Mouse (Mus musculus) forebrain, embryonic 15.5 days (tissue): ENCODE measurements around the gene Gcfc2. TPM values are rescaled to one million over a fixed set of nuclear protein-coding genes. Genes with fewer than 3 reads are reported as not detected.

ENCODE experiments used
- ATAC-seq: fragments of 200-750 bp; cut with Nextera tagmentation; replicated peaks from 2 replicates; pipeline ENCODE4 v1.8.0; 2017; ENCODE audit warnings: mild to moderate bottlenecking, moderate TSS enrichment, moderate library complexity
- H3K27ac ChIP-seq: fragments of 300-500 bp; sonication (generic); replicated peaks from 2 replicates; pipeline ENCODE4 v1.5.1; 2015; ENCODE audit warnings: mild to moderate bottlenecking, inconsistent platforms
- H3K27me3 ChIP-seq: fragments of 300-500 bp; sonication (generic); 2 replicates; pipeline ENCODE4 v1.6.1; 2015; ENCODE audit warnings: inconsistent platforms
- H3K36me3 ChIP-seq: fragments of 300-500 bp; sonication (generic); 2 replicates; pipeline ENCODE4 v1.6.1; 2015; ENCODE audit warnings: mild to moderate bottlenecking, inconsistent platforms
- H3K4me1 ChIP-seq: fragments of 300-500 bp; sonication (generic); 2 replicates; pipeline ENCODE4 v1.6.1; 2015; ENCODE audit warnings: inconsistent platforms
- H3K4me2 ChIP-seq: fragments of 300-500 bp; sonication (generic); replicated peaks from 2 replicates; pipeline ENCODE4 v1.6.1; 2015; ENCODE audit warnings: mild to moderate bottlenecking, inconsistent platforms
- H3K4me3 ChIP-seq: fragments of 300-500 bp; sonication (generic); 2 replicates; pipeline ENCODE4 v1.5.1; 2015; ENCODE audit warnings: mild to moderate bottlenecking, inconsistent platforms
- H3K9ac ChIP-seq: fragments of 300-500 bp; sonication (generic); replicated peaks from 2 replicates; pipeline ENCODE4 v1.6.1; 2015; ENCODE audit warnings: mild to moderate bottlenecking, inconsistent platforms
- H3K9me3 ChIP-seq: fragments of 300-500 bp; sonication (generic); 2 replicates; pipeline ENCODE4 v1.6.1; 2016; ENCODE audit warnings: inconsistent platforms
- WGBS: fragments of 180-500 bp; shearing (Covaris S2); methylation state at CpG from one replicate; pipeline ENCODE4 v1.1.7; 2015; ENCODE audit warnings: mixed read lengths; 5-methylcytosine and 5-hydroxymethylcytosine counted together
- polyA plus RNA-seq: library from polyadenylated mRNA; unstranded; fragments of >200 nt; fragmentation: Nextera tagmentation; extraction: Ambion mirVana; gene quantifications from 2 replicates; pipeline ENCODE4 v1.2.1, GENCODE M21; 2015

Gcfc2 gene
- polyA plus RNA-seq, 1 experiment from 2014 or later, result 9.4 TPM

DNA sequence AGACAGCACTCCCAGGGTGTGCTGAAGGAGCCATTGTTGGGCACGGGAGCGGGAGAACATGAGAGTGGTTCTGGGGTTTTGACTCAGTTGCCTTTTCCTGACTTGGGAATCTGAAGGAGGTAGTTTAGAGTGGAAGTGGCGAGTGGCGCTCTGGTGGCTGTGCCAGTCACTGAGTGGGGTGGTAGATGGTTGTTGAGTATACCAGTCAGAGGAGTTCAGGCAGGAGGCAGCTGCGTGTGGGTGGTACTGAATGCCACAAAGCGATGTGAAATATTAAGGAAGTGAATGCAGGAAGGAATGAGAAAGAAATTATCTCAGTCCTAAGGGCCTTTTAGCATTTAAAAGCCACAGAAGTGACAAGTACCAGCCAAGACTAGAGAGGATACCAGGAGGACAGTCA lies 23.4 kb downstream of the Gcfc2 start:
- H3K36me3 ChIP-seq, result peaks cover 84% of the 10 kb centered on the region
- no peak overlapping the region for H3K9ac ChIP-seq
- no peaks in the 10 kb centered on the region for H3K27me3 ChIP-seq
- no peaks in the 10 kb centered on the region for H3K4me1 ChIP-seq
- no peak overlapping the region for H3K4me2 ChIP-seq
- 96% methylated on average over 6 of the region's 6 CpGs for WGBS
- H3K9me3 ChIP-seq, result no peaks in the 10 kb centered on the region
- H3K4me3 ChIP-seq, result no peak overlapping the region
- no peak for ATAC-seq
- no peak overlapping the region for H3K27ac ChIP-seq

DNA sequence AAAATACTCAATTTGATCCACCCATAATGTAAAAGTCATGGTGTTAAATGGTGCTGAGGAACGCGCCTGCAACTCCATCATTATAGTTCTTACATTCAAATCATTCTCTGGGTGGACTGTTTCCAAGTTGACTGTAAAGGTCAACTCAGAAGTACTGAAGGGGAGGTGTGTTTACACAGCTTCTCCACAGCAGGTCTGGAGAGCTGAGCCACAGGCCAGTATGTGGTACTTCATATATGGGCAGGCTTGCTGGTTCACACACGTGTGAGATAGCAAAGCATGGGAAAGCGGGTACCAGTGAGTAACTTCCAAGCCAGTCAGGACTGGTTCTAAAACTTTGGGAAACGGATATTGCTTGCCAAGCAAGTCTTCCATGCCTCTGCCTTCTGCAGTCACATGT lies 31.7 kb downstream of the Gcfc2 start:
- H3K9ac ChIP-seq, result no peak overlapping the region
- H3K4me1 ChIP-seq, result no peaks in the 10 kb centered on the region
- H3K9me3 ChIP-seq, result no peaks in the 10 kb centered on the region
- H3K4me3 ChIP-seq, result no peak overlapping the region
- peaks cover 70% of the 10 kb centered on the region for H3K36me3 ChIP-seq
- ATAC-seq, result no peak
- no peaks in the 10 kb centered on the region for H3K27me3 ChIP-seq
- H3K4me2 ChIP-seq, result no peak overlapping the region
- no peak overlapping the region for H3K27ac ChIP-seq
- 93% methylated on average over 5 of the region's 5 CpGs for WGBS

DNA sequence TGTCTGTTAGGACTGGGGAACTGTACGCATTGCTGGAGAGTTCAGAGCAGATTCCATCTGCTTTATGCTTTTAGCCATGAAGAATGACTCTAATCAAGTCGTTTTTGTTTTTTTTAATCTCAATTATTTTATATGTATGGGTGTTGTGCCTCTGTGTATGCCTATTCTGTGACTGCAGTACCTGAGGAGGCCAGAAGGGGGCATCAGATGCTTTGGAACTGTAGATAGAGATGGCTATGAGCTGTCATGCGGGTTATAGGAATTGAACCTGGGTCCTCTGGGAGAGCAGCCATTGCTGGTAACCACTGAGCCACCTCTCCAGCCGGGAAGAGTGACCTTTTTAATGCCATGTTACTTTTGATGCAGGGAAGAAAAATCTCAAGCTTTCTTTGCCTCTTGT lies 32.9 kb downstream of the Gcfc2 start:
- Histone ChIP-seq H3K36me3 (peaks cover 72% of the 10 kb centered on the region), H3K9me3 (no peaks in the 10 kb centered on the region), H3K4me3 (no peak overlapping the region), H3K4me1 (no peaks in the 10 kb centered on the region), H3K9ac (no peak overlapping the region), H3K27ac (no peak overlapping the region), H3K4me2 (no peak overlapping the region), H3K27me3 (no peaks in the 10 kb centered on the region)
- ATAC-seq, result no peak
- 95% methylated on average over 4 of the region's 4 CpGs for WGBS

DNA sequence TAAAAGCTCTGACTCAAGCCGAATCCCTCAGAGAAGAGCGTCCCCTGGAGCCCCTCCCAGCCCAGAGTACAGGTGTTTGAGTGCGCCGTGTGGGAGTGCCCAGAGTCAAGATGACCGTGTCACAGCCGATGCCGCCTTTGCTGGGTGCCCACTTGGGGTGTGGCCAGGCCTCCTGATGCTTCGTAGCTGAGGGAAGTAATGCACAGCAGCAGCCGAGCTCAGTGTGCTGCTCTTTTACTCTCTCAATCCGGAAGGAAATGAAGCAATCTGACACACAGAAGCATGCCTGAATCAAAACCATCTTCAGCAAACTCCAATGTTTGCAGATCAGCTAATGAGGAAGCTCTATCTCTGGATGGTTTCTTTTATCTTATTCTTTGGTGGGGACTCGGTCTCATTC lies 34.5 kb downstream of the Gcfc2 start:
- Histone ChIP-seq H3K9me3 (no peaks in the 10 kb centered on the region), H3K4me1 (no peaks in the 10 kb centered on the region), H3K9ac (no peak overlapping the region), H3K27me3 (no peaks in the 10 kb centered on the region), H3K4me2 (no peak overlapping the region), H3K4me3 (no peak overlapping the region), H3K27ac (no peak overlapping the region), H3K36me3 (peaks cover 73% of the 10 kb centered on the region)
- WGBS, result 92% methylated on average over 11 of the region's 11 CpGs
- ATAC-seq, result no peak

DNA sequence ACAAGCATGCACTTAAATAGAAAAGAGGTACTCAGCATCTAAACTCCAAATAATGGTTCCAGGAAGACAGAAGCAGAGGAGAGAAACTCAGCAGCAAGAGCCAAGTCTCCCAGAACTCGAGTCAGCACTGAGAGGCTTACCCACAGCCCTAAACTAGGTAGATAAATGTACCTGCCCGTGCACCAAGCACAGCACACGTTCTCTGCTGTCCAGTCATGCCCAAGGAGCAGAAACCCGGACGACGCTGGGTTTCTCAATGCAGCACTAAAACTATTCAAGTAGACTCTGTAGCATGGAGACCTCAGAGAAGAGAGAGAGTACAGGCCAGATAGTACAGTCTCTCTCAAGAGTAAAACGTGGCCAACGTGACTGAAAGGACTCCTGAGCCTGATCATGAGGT lies 36.4 kb downstream of the Gcfc2 start:
- 93% methylated on average over 8 of the region's 8 CpGs for WGBS
- peaks cover 79% of the 10 kb centered on the region for H3K36me3 ChIP-seq
- H3K4me2 ChIP-seq, result no peak overlapping the region
- H3K27ac ChIP-seq, result no peak overlapping the region
- H3K9me3 ChIP-seq, result no peaks in the 10 kb centered on the region
- H3K9ac ChIP-seq, result no peak overlapping the region
- ATAC-seq, result no peak
- H3K4me1 ChIP-seq, result peaks cover 6% of the 10 kb centered on the region
- no peak overlapping the region for H3K4me3 ChIP-seq
- H3K27me3 ChIP-seq, result no peaks in the 10 kb centered on the region

DNA sequence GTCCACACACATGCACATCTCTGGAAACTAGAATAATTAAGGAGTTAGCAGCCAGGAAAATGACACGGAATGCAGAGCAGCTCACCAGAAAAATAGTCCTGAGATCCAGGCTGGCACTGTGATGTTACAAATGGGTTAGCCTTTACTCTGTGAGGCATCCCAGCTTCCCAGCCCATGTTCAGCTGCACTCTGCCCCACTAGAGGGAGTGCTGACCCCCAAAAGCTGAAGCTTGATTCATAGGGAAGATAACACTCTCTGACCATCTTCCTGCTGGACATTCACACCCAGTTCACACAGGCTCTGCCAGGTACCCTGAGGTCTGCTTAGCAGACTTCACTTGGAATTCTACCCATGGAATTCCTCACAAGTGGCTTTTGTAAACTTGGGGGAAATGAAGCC lies 36.8 kb downstream of the Gcfc2 start:
- H3K36me3 ChIP-seq, result peaks cover 78% of the 10 kb centered on the region
- H3K4me3 ChIP-seq, result no peak overlapping the region
- peaks cover 10% of the 10 kb centered on the region for H3K4me1 ChIP-seq
- no peak overlapping the region for H3K4me2 ChIP-seq
- no peaks in the 10 kb centered on the region for H3K9me3 ChIP-seq
- H3K27ac ChIP-seq, result no peak overlapping the region
- ATAC-seq, result no peak
- H3K9ac ChIP-seq, result no peak overlapping the region
- H3K27me3 ChIP-seq, result no peaks in the 10 kb centered on the region
- 78% methylated on average over 1 of the region's 1 CpGs for WGBS

DNA sequence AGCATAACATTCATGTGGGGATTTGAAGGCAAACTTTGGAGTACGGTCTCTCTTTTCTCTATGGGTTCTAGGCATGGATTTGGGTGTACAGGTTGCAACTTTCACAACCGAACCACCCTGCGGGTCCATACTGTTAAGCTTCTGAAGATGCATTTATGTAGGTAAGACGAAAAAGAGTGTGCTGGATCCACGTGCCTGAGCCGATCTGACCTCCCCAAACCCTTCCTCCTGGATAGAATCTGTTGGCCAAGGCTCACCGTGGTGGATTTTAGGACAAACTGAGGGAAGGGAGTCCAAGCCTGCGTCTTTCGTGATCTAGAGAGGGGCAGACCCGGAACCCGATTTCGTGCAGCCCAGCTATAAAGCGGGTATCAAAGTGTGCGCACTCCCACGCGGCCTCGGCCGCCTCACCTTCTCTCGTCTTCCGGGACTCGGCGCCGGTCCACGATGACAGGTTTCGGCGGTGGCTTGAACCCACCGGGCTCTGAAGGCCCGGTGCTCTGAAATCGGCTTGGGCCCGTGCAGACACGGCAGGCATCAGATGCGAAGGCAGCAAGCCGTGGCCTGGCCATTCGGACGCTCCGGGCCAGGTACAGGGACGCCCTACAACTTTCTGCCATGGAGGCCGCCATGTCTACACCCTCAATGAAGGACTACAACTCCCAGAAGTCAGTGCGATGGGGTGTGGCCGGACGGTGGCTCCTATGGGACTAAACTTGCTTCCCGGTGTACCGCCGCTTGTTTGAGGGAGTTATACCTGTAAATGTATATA lies 42.0 kb downstream of the Gcfc2 start, which contains the start of gene Mrpl19:
Gene Mrpl19, minus strand, starts transcription at position 663 of the 772 bp plus-strand sequence.
- H3K4me3 ChIP-seq, result peak within 1 kb of the TSS; percentile 80
- peaks cover 32% of the 10 kb centered on the region for H3K36me3 ChIP-seq
- peak within 1 kb of the TSS; percentile 70 for H3K9ac ChIP-seq
- H3K27ac ChIP-seq, result no peak within 1 kb of the TSS
- H3K4me1 ChIP-seq, result peaks cover 10% of the 10 kb centered on the region
- H3K4me2 ChIP-seq, result peak within 1 kb of the TSS; percentile 62
- H3K27me3 ChIP-seq, result no peaks in the 10 kb centered on the region
- H3K9me3 ChIP-seq, result no peaks in the 10 kb centered on the region
- WGBS, result under 1% methylated on average over 44 of the region's 44 CpGs
- ATAC-seq, result peak; percentile 99

DNA sequence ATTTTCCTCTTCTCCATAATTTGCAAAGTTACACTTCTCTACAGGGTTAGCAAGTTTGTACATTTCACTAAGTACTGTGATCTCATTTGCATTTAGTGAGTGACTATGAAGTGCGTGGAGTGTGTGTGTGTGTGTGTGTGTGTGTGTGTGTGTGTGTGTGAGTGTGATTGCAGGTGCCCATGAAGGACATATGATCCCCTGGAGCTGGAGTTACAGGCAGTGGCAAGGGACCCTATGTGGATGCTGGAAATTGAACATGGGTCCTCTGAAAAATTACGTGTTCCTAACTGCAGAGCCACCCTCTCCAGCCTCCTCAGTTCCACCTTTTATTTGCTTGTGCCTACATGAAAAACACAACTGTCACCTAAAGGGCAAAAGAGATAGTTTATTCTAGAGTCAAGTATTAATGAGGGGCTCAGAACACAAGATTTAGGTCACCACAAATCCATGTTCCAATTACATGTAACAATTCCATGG lies 42.6 kb downstream of the Gcfc2 start:
- H3K4me1 ChIP-seq, result peaks cover 10% of the 10 kb centered on the region
- H3K36me3 ChIP-seq, result peaks cover 26% of the 10 kb centered on the region
- H3K4me2 ChIP-seq, result peak overlapping the region; percentile 62
- no peak overlapping the region for H3K27ac ChIP-seq
- 46% methylated on average over 2 of the region's 2 CpGs for WGBS
- peak overlapping the region; percentile 80 for H3K4me3 ChIP-seq
- H3K9me3 ChIP-seq, result no peaks in the 10 kb centered on the region
- no peak overlapping the region for H3K9ac ChIP-seq
- H3K27me3 ChIP-seq, result no peaks in the 10 kb centered on the region
- ATAC-seq, result no peak

DNA sequence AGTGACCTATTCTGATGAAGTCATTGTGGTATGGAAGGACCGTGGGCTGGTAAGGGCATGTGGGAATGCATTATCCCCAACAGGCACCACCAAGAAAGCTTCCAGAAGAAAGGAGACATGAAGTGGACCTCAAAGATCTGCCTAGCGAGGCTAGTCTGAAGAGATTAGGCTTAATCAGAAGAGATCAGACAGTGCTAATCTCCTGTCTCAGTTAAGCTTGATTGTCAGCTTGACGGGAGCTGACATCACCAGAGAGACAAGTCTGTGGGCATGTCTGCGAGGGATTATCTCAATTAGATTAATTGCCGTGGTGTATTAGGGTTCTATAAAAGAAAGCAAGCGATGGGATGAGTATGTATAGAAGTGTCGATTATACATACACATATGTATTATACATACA lies 47.7 kb downstream of the Gcfc2 start:
- ATAC-seq, result no peak
- WGBS, result 38% methylated on average over 7 of the region's 7 CpGs
- Histone ChIP-seq H3K4me1 (no peaks in the 10 kb centered on the region), H3K27ac (no peak overlapping the region), H3K27me3 (no peaks in the 10 kb centered on the region), H3K4me2 (no peak overlapping the region), H3K9me3 (no peaks in the 10 kb centered on the region), H3K4me3 (no peak overlapping the region), H3K9ac (no peak overlapping the region), H3K36me3 (no peaks in the 10 kb centered on the region)

DNA sequence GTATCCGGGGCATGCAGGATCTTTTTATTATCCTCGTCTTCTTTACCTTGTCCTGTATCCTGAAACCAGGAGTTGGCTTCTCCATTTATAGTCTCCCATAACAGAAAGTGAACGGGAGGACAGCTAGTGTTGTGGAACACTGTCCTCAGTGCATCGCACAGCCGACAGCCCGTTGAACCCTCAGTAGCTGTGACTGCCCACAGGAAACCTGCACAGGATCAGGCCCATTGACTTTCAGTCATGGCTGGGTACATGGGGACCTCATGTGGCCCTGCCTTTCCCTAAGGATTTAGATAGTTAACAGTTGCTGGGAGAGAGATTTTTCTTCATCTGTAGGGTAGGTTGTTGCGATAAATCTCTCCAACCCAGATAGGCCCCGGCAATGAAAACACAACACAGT lies 49.1 kb downstream of the Gcfc2 start:
- no peaks in the 10 kb centered on the region for H3K9me3 ChIP-seq
- 88% methylated on average over 8 of the region's 8 CpGs for WGBS
- no peaks in the 10 kb centered on the region for H3K36me3 ChIP-seq
- H3K4me3 ChIP-seq, result no peak overlapping the region
- no peak overlapping the region for H3K27ac ChIP-seq
- no peak overlapping the region for H3K4me2 ChIP-seq
- H3K4me1 ChIP-seq, result no peaks in the 10 kb centered on the region
- H3K27me3 ChIP-seq, result no peaks in the 10 kb centered on the region
- no peak overlapping the region for H3K9ac ChIP-seq
- no peak for ATAC-seq

DNA sequence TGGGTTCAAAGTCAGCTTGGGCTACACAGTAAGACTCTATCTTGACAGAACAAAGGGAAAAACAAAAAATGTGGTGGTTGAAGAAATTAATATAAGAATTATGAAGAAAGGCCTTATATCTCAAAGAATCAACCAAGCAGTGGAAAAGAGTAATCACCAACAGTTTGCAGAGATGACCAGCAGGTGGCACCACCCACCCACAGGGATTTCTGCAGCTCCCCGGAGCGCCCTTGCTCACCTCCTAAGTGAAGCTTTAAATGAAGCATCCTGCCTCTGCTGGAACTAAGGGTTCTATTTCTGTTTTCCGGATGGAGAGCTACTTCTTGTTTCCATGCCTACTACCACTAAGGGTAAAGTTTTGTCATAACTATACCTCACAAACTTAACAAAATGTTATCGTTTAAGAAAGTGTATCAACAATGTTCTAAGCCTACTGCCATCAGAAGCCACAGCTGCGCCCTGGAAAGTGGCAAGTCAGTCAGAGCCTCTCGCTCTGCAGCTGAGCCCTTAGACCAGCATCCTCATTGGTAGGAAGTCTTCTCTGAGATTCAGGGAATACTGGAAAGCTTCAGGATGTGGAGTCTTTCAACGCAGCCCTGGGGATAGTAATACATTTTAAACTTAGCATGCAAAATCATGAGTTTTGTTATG lies 52.6 kb downstream of the Gcfc2 start:
- peak; percentile 82 for ATAC-seq
- Histone ChIP-seq H3K9ac (no peak overlapping the region), H3K9me3 (no peaks in the 10 kb centered on the region), H3K27me3 (no peaks in the 10 kb centered on the region), H3K36me3 (no peaks in the 10 kb centered on the region), H3K4me1 (no peaks in the 10 kb centered on the region), H3K27ac (no peak overlapping the region), H3K4me2 (no peak overlapping the region), H3K4me3 (no peak overlapping the region)
- WGBS, result 35% methylated on average over 7 of the region's 7 CpGs

DNA sequence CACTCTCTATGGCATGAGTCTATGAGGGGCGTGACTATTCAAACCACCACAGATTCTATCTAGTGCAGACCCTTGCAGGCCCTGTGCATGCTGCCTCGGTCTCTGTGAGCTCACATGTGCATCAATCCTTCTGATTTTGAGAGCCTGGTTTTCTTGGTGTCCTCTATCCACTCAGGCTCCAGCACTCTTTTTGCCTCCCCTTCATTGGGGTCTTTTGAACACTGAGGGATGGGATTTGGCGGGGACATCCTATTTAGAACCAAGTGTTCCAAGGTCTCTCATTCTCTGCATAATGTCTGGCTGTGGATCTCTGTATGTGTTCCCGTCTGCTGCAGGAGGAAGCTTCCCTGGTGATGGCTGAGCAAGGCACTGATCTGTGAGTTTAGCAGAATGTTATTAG lies 55.8 kb downstream of the Gcfc2 start:
- Histone ChIP-seq H3K4me2 (no peak overlapping the region), H3K27me3 (no peaks in the 10 kb centered on the region), H3K36me3 (no peaks in the 10 kb centered on the region), H3K27ac (no peak overlapping the region), H3K4me3 (no peak overlapping the region), H3K9me3 (no peaks in the 10 kb centered on the region), H3K4me1 (no peaks in the 10 kb centered on the region), H3K9ac (no peak overlapping the region)
- 89% methylated on average over 4 of the region's 4 CpGs for WGBS
- ATAC-seq, result no peak
